Mouse (Mus musculus): ENCODE measurements around the gene Kank3. TPM values are rescaled to one million over a fixed set of nuclear protein-coding genes. Genes with fewer than 3 reads are reported as not detected.

Gene Kank3
- polyA plus RNA-seq, 1 experiment from 2014 or later = 31.5 TPM

- no peaks in the 10 kb centered on the region for H3K9me3 ChIP-seq
- H3K4me1 ChIP-seq = peaks cover 25% of the 10 kb centered on the region
- no peak overlapping the region for H3K27ac ChIP-seq
- H3K4me2 ChIP-seq (replicated peaks) = no peak overlapping the region
- H3K27me3 ChIP-seq (replicated peaks) = no peaks in the 10 kb centered on the region
- ATAC-seq (ENCODE audit: low FRiP score, low read depth) = no peak
- H3K4me3 ChIP-seq = no peak overlapping the region
- H3K36me3 ChIP-seq = peaks cover 36% of the 10 kb centered on the region
- H3K9ac ChIP-seq = no peak overlapping the region
- WGBS = 0% methylated on average over 3 of the region's 3 CpGs
Observed at GRCm38 (mm10) chr17:33826850-33827249, 16.5 kb downstream of the Kank3 start.

- 83% methylated on average over 2 of the region's 2 CpGs for WGBS
- H3K9me3 ChIP-seq = no peaks in the 10 kb centered on the region
- H3K27me3 ChIP-seq (replicated peaks) = no peaks in the 10 kb centered on the region
- H3K9ac ChIP-seq = no peak overlapping the region
- H3K27ac ChIP-seq = no peak overlapping the region
- peaks cover 8% of the 10 kb centered on the region for H3K4me1 ChIP-seq
- H3K4me2 ChIP-seq (replicated peaks) = no peak overlapping the region
- H3K4me3 ChIP-seq = no peak overlapping the region
- no peak for ATAC-seq (ENCODE audit: low FRiP score, low read depth)
- peaks cover 42% of the 10 kb centered on the region for H3K36me3 ChIP-seq
Observed at GRCm38 (mm10) chr17:33828892-33829291, 18.6 kb downstream of the Kank3 start.

- no peak overlapping the region for H3K4me2 ChIP-seq (replicated peaks)
- WGBS = 92% methylated on average over 10 of the region's 10 CpGs
- no peak for ATAC-seq (ENCODE audit: low FRiP score, low read depth)
- H3K27me3 ChIP-seq (replicated peaks) = no peaks in the 10 kb centered on the region
- peaks cover 48% of the 10 kb centered on the region for H3K36me3 ChIP-seq
- no peak overlapping the region for H3K9ac ChIP-seq
- H3K4me3 ChIP-seq = no peak overlapping the region
- H3K4me1 ChIP-seq = peaks cover 8% of the 10 kb centered on the region
- H3K27ac ChIP-seq = no peak overlapping the region
- H3K9me3 ChIP-seq = no peaks in the 10 kb centered on the region
Observed at GRCm38 (mm10) chr17:33829561-33829960, 19.2 kb downstream of the Kank3 start.

GRCm38 (mm10) chr17:33842966-33843795 is 32.9 kb downstream of the Kank3 start, which contains the start of gene Cd320:
TSS of gene Cd320 (plus strand) at chr17:33843091.
- peak; percentile 94 for ATAC-seq (ENCODE audit: low FRiP score, low read depth)
- WGBS = under 1% methylated on average over 45 of the region's 45 CpGs
- Histone ChIP-seq H3K4me3 (peak within 1 kb of the TSS; percentile 65), H3K9ac (peak within 1 kb of the TSS; percentile 59), H3K4me2 (replicated peaks) (peak within 1 kb of the TSS; percentile 73), H3K27me3 (replicated peaks) (no peaks in the 10 kb centered on the region), H3K4me1 (peaks cover 14% of the 10 kb centered on the region), H3K36me3 (peaks cover 20% of the 10 kb centered on the region), H3K27ac (no peak within 1 kb of the TSS), H3K9me3 (no peaks in the 10 kb centered on the region)

- ATAC-seq (ENCODE audit: low FRiP score, low read depth) = no peak
- Histone ChIP-seq H3K4me3 (no peak overlapping the region), H3K36me3 (peaks cover 19% of the 10 kb centered on the region), H3K4me1 (peaks cover 14% of the 10 kb centered on the region), H3K27me3 (replicated peaks) (no peaks in the 10 kb centered on the region), H3K4me2 (replicated peaks) (peak overlapping the region; percentile 73), H3K9ac (peak overlapping the region; percentile 35; the same call in 1 of the 2 replicates), H3K27ac (no peak overlapping the region), H3K9me3 (no peaks in the 10 kb centered on the region)
- 59% methylated on average over 1 of the region's 1 CpGs for WGBS
Observed at GRCm38 (mm10) chr17:33844196-33844595, 33.9 kb downstream of the Kank3 start.

GRCm38 (mm10) chr17:33848139-33848538 is 37.8 kb downstream of the Kank3 start:
- Histone ChIP-seq H3K4me2 (replicated peaks) (no peak overlapping the region), H3K4me3 (no peak overlapping the region), H3K27me3 (replicated peaks) (no peaks in the 10 kb centered on the region), H3K9me3 (no peaks in the 10 kb centered on the region), H3K4me1 (peaks cover 14% of the 10 kb centered on the region), H3K9ac (no peak overlapping the region), H3K27ac (no peak overlapping the region), H3K36me3 (peaks cover 29% of the 10 kb centered on the region)
- no peak for ATAC-seq (ENCODE audit: low FRiP score, low read depth)
- WGBS = 83% methylated on average over 8 of the region's 8 CpGs

- Histone ChIP-seq H3K27me3 (replicated peaks) (no peaks in the 10 kb centered on the region), H3K9ac (no peak overlapping the region), H3K9me3 (no peaks in the 10 kb centered on the region), H3K4me1 (no peaks in the 10 kb centered on the region), H3K4me3 (no peak overlapping the region), H3K4me2 (replicated peaks) (no peak overlapping the region), H3K36me3 (peaks cover 29% of the 10 kb centered on the region), H3K27ac (no peak overlapping the region)
- 85% methylated on average over 1 of the region's 1 CpGs for WGBS
- ATAC-seq (ENCODE audit: low FRiP score, low read depth) = no peak
Observed at GRCm38 (mm10) chr17:33851331-33851730, 41.0 kb downstream of the Kank3 start.

GRCm38 (mm10) chr17:33857816-33858215 is 47.5 kb downstream of the Kank3 start:
- Histone ChIP-seq H3K4me1 (no peaks in the 10 kb centered on the region), H3K36me3 (no peaks in the 10 kb centered on the region), H3K27me3 (replicated peaks) (no peaks in the 10 kb centered on the region), H3K27ac (no peak overlapping the region), H3K9me3 (0 out of 2 replicates have a peak, but pooled peaks cover 4% of the 10 kb centered on the region), H3K4me3 (no peak overlapping the region), H3K4me2 (replicated peaks) (no peak overlapping the region), H3K9ac (no peak overlapping the region)
- 63% methylated on average over 4 of the region's 4 CpGs for WGBS
- ATAC-seq (ENCODE audit: low FRiP score, low read depth) = no peak

- 48% methylated on average over 9 of the region's 9 CpGs for WGBS
- H3K4me2 ChIP-seq (replicated peaks) = no peak overlapping the region
- H3K27ac ChIP-seq = no peak overlapping the region
- H3K9me3 ChIP-seq = no peaks in the 10 kb centered on the region
- no peak overlapping the region for H3K9ac ChIP-seq
- H3K36me3 ChIP-seq = no peaks in the 10 kb centered on the region
- no peak for ATAC-seq (ENCODE audit: low FRiP score, low read depth)
- H3K4me3 ChIP-seq = no peak overlapping the region
- no peaks in the 10 kb centered on the region for H3K27me3 ChIP-seq (replicated peaks)
- no peaks in the 10 kb centered on the region for H3K4me1 ChIP-seq
Observed at GRCm38 (mm10) chr17:33865330-33866030, 55.2 kb downstream of the Kank3 start.

Other genes with a start within 250 kb of the Kank3 start
- 43.8 and 50.5 TPM in 2 replicates for gene Zfp414, start 181.4 kb upstream of the Kank3 start, polyA plus RNA-seq (2016; fragmentation: Nextera tagmentation; extraction: Ambion mirVana)
- 0.87 TPM in 2 replicates for gene Pram1, start 172.5 kb upstream of the Kank3 start, polyA plus RNA-seq (2016; fragmentation: Nextera tagmentation; extraction: Ambion mirVana)
- gene Hnrnpm, start 123.7 kb upstream of the Kank3 start, polyA plus RNA-seq (2016; fragmentation: Nextera tagmentation; extraction: Ambion mirVana) = 369 and 408 TPM in 2 replicates
- gene March2, start 91.8 kb upstream of the Kank3 start, polyA plus RNA-seq (2016; fragmentation: Nextera tagmentation; extraction: Ambion mirVana) = 55.7 and 61.1 TPM in 2 replicates
- 412 and 463 TPM in 2 replicates for gene Rab11b, start 50.0 kb upstream of the Kank3 start, polyA plus RNA-seq (2016; fragmentation: Nextera tagmentation; extraction: Ambion mirVana)
- 17.7 TPM in 2 replicates for gene Angptl4, start 28.7 kb upstream of the Kank3 start, polyA plus RNA-seq (2016; fragmentation: Nextera tagmentation; extraction: Ambion mirVana)
- gene Rps28, start 14.0 kb downstream of the Kank3 start, polyA plus RNA-seq (2016; fragmentation: Nextera tagmentation; extraction: Ambion mirVana) = 672 and 679 TPM in 2 replicates
- gene Ndufa7, start 14.1 kb downstream of the Kank3 start, polyA plus RNA-seq (2016; fragmentation: Nextera tagmentation; extraction: Ambion mirVana) = 458 and 461 TPM in 2 replicates
- gene Cd320, start 32.6 kb downstream of the Kank3 start, polyA plus RNA-seq (2016; fragmentation: Nextera tagmentation; extraction: Ambion mirVana) = 59.3 and 61.8 TPM in 2 replicates
- not detected in 2 replicates for gene Gm7029, start 63.3 kb downstream of the Kank3 start, polyA plus RNA-seq (2016; fragmentation: Nextera tagmentation; extraction: Ambion mirVana)
- 2.6 and 4.1 TPM in 2 replicates for gene Kifc1, start 80.1 kb downstream of the Kank3 start, polyA plus RNA-seq (2016; fragmentation: Nextera tagmentation; extraction: Ambion mirVana)
- not detected in 2 replicates for gene Platr17, start 94.6 kb downstream of the Kank3 start, polyA plus RNA-seq (2016; fragmentation: Nextera tagmentation; extraction: Ambion mirVana)
- gene Daxx, start 98.9 kb downstream of the Kank3 start, polyA plus RNA-seq (2016; fragmentation: Nextera tagmentation; extraction: Ambion mirVana) = 60.3 and 62.1 TPM in 2 replicates
- 23.6 and 23.9 TPM in 2 replicates for gene Tapbp, start 105.4 kb downstream of the Kank3 start, polyA plus RNA-seq (2016; fragmentation: Nextera tagmentation; extraction: Ambion mirVana)
- gene Zbtb22, start 105.4 kb downstream of the Kank3 start, polyA plus RNA-seq (2016; fragmentation: Nextera tagmentation; extraction: Ambion mirVana) = 21.9 and 24.1 TPM in 2 replicates
- 64.3 and 68.1 TPM in 2 replicates for gene Rgl2, start 119.0 kb downstream of the Kank3 start, polyA plus RNA-seq (2016; fragmentation: Nextera tagmentation; extraction: Ambion mirVana)
- gene Pfdn6, start 129.8 kb downstream of the Kank3 start, polyA plus RNA-seq (2016; fragmentation: Nextera tagmentation; extraction: Ambion mirVana) = 184 and 191 TPM in 2 replicates
- 38.4 and 39.7 TPM in 2 replicates for gene Wdr46, start 130.1 kb downstream of the Kank3 start, polyA plus RNA-seq (2016; fragmentation: Nextera tagmentation; extraction: Ambion mirVana)
- gene B3galt4, start 141.0 kb downstream of the Kank3 start, polyA plus RNA-seq (2016; fragmentation: Nextera tagmentation; extraction: Ambion mirVana) = 7.9 and 8.3 TPM in 2 replicates
- gene Vps52, start 145.3 kb downstream of the Kank3 start, polyA plus RNA-seq (2016; fragmentation: Nextera tagmentation; extraction: Ambion mirVana) = 66.0 and 66.5 TPM in 2 replicates
- 914 and 923 TPM in 2 replicates for gene Rps18, start 145.5 kb downstream of the Kank3 start, polyA plus RNA-seq (2016; fragmentation: Nextera tagmentation; extraction: Ambion mirVana)
- gene H2-K1, start 189.8 kb downstream of the Kank3 start, polyA plus RNA-seq (2016; fragmentation: Nextera tagmentation; extraction: Ambion mirVana) = 15.2 and 16.8 TPM in 2 replicates
- gene Ring1, start 214.2 kb downstream of the Kank3 start, polyA plus RNA-seq (2016; fragmentation: Nextera tagmentation; extraction: Ambion mirVana) = 25.9 and 30.7 TPM in 2 replicates
- 61.3 and 70.6 TPM in 2 replicates for gene H2-Ke6, start 217.5 kb downstream of the Kank3 start, polyA plus RNA-seq (2016; fragmentation: Nextera tagmentation; extraction: Ambion mirVana)
- gene Slc39a7, start 221.2 kb downstream of the Kank3 start, polyA plus RNA-seq (2016; fragmentation: Nextera tagmentation; extraction: Ambion mirVana) = 172 and 173 TPM in 2 replicates
- 65.2 and 69.1 TPM in 2 replicates for gene Rxrb, start 221.3 kb downstream of the Kank3 start, polyA plus RNA-seq (2016; fragmentation: Nextera tagmentation; extraction: Ambion mirVana)
- 5.7 and 6.3 TPM in 2 replicates for gene Col11a2, start 228.9 kb downstream of the Kank3 start, polyA plus RNA-seq (2016; fragmentation: Nextera tagmentation; extraction: Ambion mirVana)

All from neural tube, embryonic 12.5 days (tissue).